ENCODE assay signal across 20 mouse cellular contexts in genomic region chr7:89412094-89412493, GRCm38 (mm10). TPM values are rescaled to one million over a fixed set of nuclear protein-coding genes. Genes with fewer than 3 reads are reported as not detected.
DNase-seq lines count a peak whose midpoint lies in the region; ATAC-seq and TF ChIP-seq lines count a peak whose summit lies in the region.
"Had no signal": no experiment of that assay in that cellular context is flagged by ENCODE, and none has a peak within 500 bp of the region (broad histone marks: within the 10 kb centered on the region; RNA-seq: fewer than 3 reads in every experiment).

No protein-coding gene starts in this region.

- TF ChIP-seq CTCF in intestine, postnatal 0 days (IDR thresholded peaks at IDR 0.05; ENCODE audit: low read depth): no peak

- peaks cover 40% of the 10 kb centered on the region; the same call in 1 of the 2 replicates for H3K36me3 ChIP-seq in kidney, embryonic 14.5 days (ENCODE audit: control insufficient read depth, insufficient read depth, low read length)
- H3K36me3 ChIP-seq in lung, embryonic 15.5 days: 0 out of 2 replicates have a peak, but pooled peaks cover 4% of the 10 kb centered on the region
- H3K36me3 ChIP-seq in intestine, postnatal 0 days (ENCODE audit: control insufficient read depth, insufficient read depth): peaks cover 11% of the 10 kb centered on the region; the same call in 1 of the 2 replicates
- H3K36me3 ChIP-seq in stomach, embryonic 15.5 days: 0 out of 2 replicates have a peak, but pooled peaks cover 10% of the 10 kb centered on the region

- no peak for DNase-seq in kidney, adult 9 months
- DNase-seq in lung, adult 18-20 months: no peak
- DNase-seq in gastrocnemius, postnatal 4 days (ENCODE audit: low spot score in 2 of 2): no peak
- DNase-seq in layer of hippocampus, adult 9-11 months: no peak
- DNase-seq: adrenal gland, adult 2 months; cerebellum, adult 11-12 months; cerebellum, postnatal 14 days; forebrain, postnatal 0 days; heart, postnatal 10 days; left cerebral cortex, postnatal 4 days; lung, adult 2 months; thymus, postnatal 14 days had no signal

- no peak for ATAC-seq in kidney, embryonic 14.5 days (ENCODE audit: low FRiP score, low TSS enrichment)
- no peak for ATAC-seq in lung, embryonic 15.5 days (ENCODE audit: borderline replicate concordance, extremely low read depth, low FRiP score, low TSS enrichment)
- no peak for ATAC-seq in intestine, postnatal 0 days
- ATAC-seq in stomach, embryonic 15.5 days (ENCODE audit: insufficient read depth, low FRiP score, low read depth): no peak
- ATAC-seq: forebrain, postnatal 0 days; hindbrain, postnatal 0 days had no signal

- no peaks in the 10 kb centered on the region for H3K27me3 ChIP-seq in kidney, embryonic 14.5 days (ENCODE audit: control insufficient read depth, insufficient read depth, low read length)
- H3K27me3 ChIP-seq in lung, embryonic 15.5 days: no peaks in the 10 kb centered on the region
- H3K27me3 ChIP-seq in intestine, postnatal 0 days (replicated peaks; ENCODE audit: control insufficient read depth, insufficient read depth, low read length): no peaks in the 10 kb centered on the region
- no peaks in the 10 kb centered on the region for H3K27me3 ChIP-seq in stomach, embryonic 15.5 days (replicated peaks)

- WGBS in kidney, embryonic 14.5 days: 67% methylated on average over 7 of the region's 7 CpGs
- 60% methylated on average over 7 of the region's 7 CpGs for WGBS in lung, embryonic 15.5 days
- 38% methylated on average over 7 of the region's 7 CpGs for WGBS in intestine, postnatal 0 days
- 64% methylated on average over 7 of the region's 7 CpGs for WGBS in stomach, embryonic 15.5 days

- H3K4me2 ChIP-seq in kidney, embryonic 14.5 days (replicated peaks; ENCODE audit: low read depth, low read length): no peak overlapping the region
- no peak overlapping the region for H3K4me2 ChIP-seq in lung, embryonic 15.5 days
- H3K4me2 ChIP-seq in intestine, postnatal 0 days (replicated peaks; ENCODE audit: low read depth): peak overlapping the region; percentile 24; the same call in 1 of the 2 replicates
- no peak overlapping the region for H3K4me2 ChIP-seq in stomach, embryonic 15.5 days
- H3K4me2 ChIP-seq: midbrain, embryonic 11.5 days had no signal

- H3K4me1 ChIP-seq in kidney, embryonic 14.5 days (ENCODE audit: control insufficient read depth, insufficient read depth, low read length): peaks cover 54% of the 10 kb centered on the region
- peaks cover 18% of the 10 kb centered on the region for H3K4me1 ChIP-seq in lung, embryonic 15.5 days
- H3K4me1 ChIP-seq in intestine, postnatal 0 days (replicated peaks; ENCODE audit: control insufficient read depth, insufficient read depth, low read length): peaks cover 24% of the 10 kb centered on the region
- H3K4me1 ChIP-seq in stomach, embryonic 15.5 days: peaks cover 48% of the 10 kb centered on the region

- no peaks in the 10 kb centered on the region for H3K9me3 ChIP-seq in kidney, embryonic 14.5 days (ENCODE audit: control insufficient read depth, low read length)
- H3K9me3 ChIP-seq in lung, embryonic 15.5 days: no peaks in the 10 kb centered on the region
- H3K9me3 ChIP-seq in intestine, postnatal 0 days (ENCODE audit: control insufficient read depth): no peaks in the 10 kb centered on the region
- no peaks in the 10 kb centered on the region for H3K9me3 ChIP-seq in stomach, embryonic 15.5 days
- H3K9me3 ChIP-seq: forebrain, embryonic 10.5 days; heart, embryonic 10.5 days had no signal

- no peak overlapping the region for H3K9ac ChIP-seq in kidney, embryonic 14.5 days (ENCODE audit: low read depth, low read length)
- no peak overlapping the region for H3K9ac ChIP-seq in lung, embryonic 15.5 days
- no peak overlapping the region for H3K9ac ChIP-seq in intestine, postnatal 0 days (ENCODE audit: low read depth, low read length)
- no peak overlapping the region for H3K9ac ChIP-seq in stomach, embryonic 15.5 days
- H3K9ac ChIP-seq: forebrain, postnatal 0 days had no signal

- peak overlapping the region; percentile 12 for H3K27ac ChIP-seq in kidney, embryonic 14.5 days (ENCODE audit: low read depth, low read length)
- H3K27ac ChIP-seq in lung, embryonic 15.5 days: peak overlapping the region; percentile 20; the same call in 1 of the 2 replicates
- peak overlapping the region; percentile 70 for H3K27ac ChIP-seq in intestine, postnatal 0 days (ENCODE audit: low read depth, low read length)
- H3K27ac ChIP-seq in stomach, embryonic 15.5 days: peak overlapping the region; percentile 35; the same call in 1 of the 2 replicates
- H3K27ac ChIP-seq: forebrain, embryonic 10.5 days; heart, embryonic 10.5 days; hindbrain, postnatal 0 days had no signal

- H3K4me3 ChIP-seq in kidney, embryonic 14.5 days (ENCODE audit: low read length): no peak overlapping the region
- no peak overlapping the region for H3K4me3 ChIP-seq in lung, embryonic 15.5 days
- H3K4me3 ChIP-seq in intestine, postnatal 0 days (ENCODE audit: low read depth, low read length): no peak overlapping the region
- no peak overlapping the region for H3K4me3 ChIP-seq in stomach, embryonic 15.5 days (replicated peaks)
- H3K4me3 ChIP-seq: forebrain, embryonic 10.5 days; heart, embryonic 10.5 days had no signal

RNA-seq across cellular contexts. Expression of gene Fzd4, which starts 7.9 kb away (rescaled TPM):
- polyA plus RNA-seq in kidney, embryonic 14.5 days (2014; fragmentation: Nextera tagmentation; extraction: Ambion mirVana): 19.9 and 42.0 TPM in 2 replicates
- 11.6 and 13.1 TPM in 2 replicates for polyA plus RNA-seq in lung, embryonic 15.5 days (2015; fragmentation: Nextera tagmentation; extraction: Ambion mirVana)
- polyA plus RNA-seq in intestine, postnatal 0 days (2015; fragmentation: Nextera tagmentation; extraction: Ambion mirVana): 6.4 and 7.3 TPM in 2 replicates
- 12.8 and 13.9 TPM in 2 replicates for polyA plus RNA-seq in stomach, embryonic 15.5 days (2015; fragmentation: Nextera tagmentation; extraction: Ambion mirVana)
- 10 to 100 TPM; 43.9 to 44.1 TPM for total RNA-seq in gastrocnemius, postnatal 4 days (2021)

RNA-seq across cellular contexts. Expression of gene Tmem135, which starts 8.1 kb away (rescaled TPM):
- 19.2 and 31.9 TPM in 2 replicates for polyA plus RNA-seq in kidney, embryonic 14.5 days (2014; fragmentation: Nextera tagmentation; extraction: Ambion mirVana)
- 20.0 and 23.2 TPM in 2 replicates for polyA plus RNA-seq in lung, embryonic 15.5 days (2015; fragmentation: Nextera tagmentation; extraction: Ambion mirVana)
- 57.9 and 72.0 TPM in 2 replicates for polyA plus RNA-seq in intestine, postnatal 0 days (2015; fragmentation: Nextera tagmentation; extraction: Ambion mirVana)
- polyA plus RNA-seq in stomach, embryonic 15.5 days (2015; fragmentation: Nextera tagmentation; extraction: Ambion mirVana): 35.5 and 37.3 TPM in 2 replicates
- 10 to 100 TPM; 26.2 to 27.6 TPM for total RNA-seq in gastrocnemius, postnatal 4 days (2021)

Comparison
In these comparisons a context has a peak if more than half of its experiments do, and no peak if none do; other contexts are left out.
1. H3K27ac ChIP-seq: peak in every context shown above with its lines; median percentile 70 in intestine, postnatal 0 days; 35 in stomach, embryonic 15.5 days; 20 in lung, embryonic 15.5 days; 12 in kidney, embryonic 14.5 days.